Mouse (Mus musculus): Measurements from ENCODE around the gene Ccnjl. TPM values are rescaled to one million over a fixed set of nuclear protein-coding genes. Genes with fewer than 3 reads are reported as not detected.

The Ccnjl gene
- polyA plus RNA-seq, 1 experiment from 2014 or later: 38.7 TPM

GRCm38 (mm10) chr11:43577713-43578478, 49.3 kb downstream of the Ccnjl start:
- Histone ChIP-seq H3K36me3 (peaks cover 24% of the 10 kb centered on the region), H3K27ac (no peak overlapping the region), H3K9ac (no peak overlapping the region), H3K4me2 (replicated peaks) (no peak overlapping the region), H3K4me1 (peaks cover 14% of the 10 kb centered on the region), H3K4me3 (no peak overlapping the region), H3K27me3 (replicated peaks) (no peaks in the 10 kb centered on the region), H3K9me3 (no peaks in the 10 kb centered on the region)
- no peak for ATAC-seq (ENCODE audit: low FRiP score, low read depth)
- 70% methylated on average over 11 of the region's 11 CpGs for WGBS

- H3K9ac ChIP-seq: no peak overlapping the region
- H3K27me3 ChIP-seq (replicated peaks): no peaks in the 10 kb centered on the region
- H3K9me3 ChIP-seq: no peaks in the 10 kb centered on the region
- 93% methylated on average over 22 of the region's 22 CpGs for WGBS
- peaks cover 10% of the 10 kb centered on the region for H3K4me1 ChIP-seq
- no peak overlapping the region for H3K4me2 ChIP-seq (replicated peaks)
- H3K4me3 ChIP-seq: no peak overlapping the region
- H3K36me3 ChIP-seq: peaks cover 56% of the 10 kb centered on the region
- no peak overlapping the region for H3K27ac ChIP-seq
- no peak for ATAC-seq (ENCODE audit: low FRiP score, low read depth)
Observed at GRCm38 (mm10) chr11:43585211-43586005, 56.8 kb downstream of the Ccnjl start.

GRCm38 (mm10) chr11:43586324-43587090, 57.9 kb downstream of the Ccnjl start, which contains the start of gene 4933415A04Rik:
TSS of gene 4933415A04Rik (plus strand) at chr11:43587040.
- Histone ChIP-seq H3K4me1 (peaks cover 10% of the 10 kb centered on the region), H3K27me3 (replicated peaks) (no peaks in the 10 kb centered on the region), H3K36me3 (peaks cover 48% of the 10 kb centered on the region), H3K9me3 (no peaks in the 10 kb centered on the region), H3K4me3 (no peak within 1 kb of the TSS), H3K4me2 (replicated peaks) (no peak within 1 kb of the TSS), H3K27ac (no peak within 1 kb of the TSS), H3K9ac (no peak within 1 kb of the TSS)
- ATAC-seq (ENCODE audit: low FRiP score, low read depth): no peak
- 76% methylated on average over 7 of the region's 7 CpGs for WGBS

GRCm38 (mm10) chr11:43589530-43590072, 61.0 kb downstream of the Ccnjl start:
- no peak; the same call in none of the 2 replicates for ATAC-seq (ENCODE audit: low FRiP score, low read depth)
- Histone ChIP-seq H3K4me1 (peaks cover 13% of the 10 kb centered on the region), H3K4me2 (replicated peaks) (no peak overlapping the region), H3K9me3 (no peaks in the 10 kb centered on the region), H3K27me3 (replicated peaks) (no peaks in the 10 kb centered on the region), H3K27ac (no peak overlapping the region), H3K9ac (no peak overlapping the region), H3K4me3 (no peak overlapping the region), H3K36me3 (peaks cover 32% of the 10 kb centered on the region)
- WGBS: 44% methylated on average over 6 of the region's 6 CpGs

GRCm38 (mm10) chr11:43601440-43601839, 72.9 kb downstream of the Ccnjl start, which contains the start of gene Fabp6:
TSS of gene Fabp6 (minus strand) at chr11:43601540.
- WGBS: 87% methylated on average over 5 of the region's 5 CpGs
- no peaks in the 10 kb centered on the region for H3K27me3 ChIP-seq (replicated peaks)
- H3K9me3 ChIP-seq: no peaks in the 10 kb centered on the region
- no peak within 1 kb of the TSS for H3K4me2 ChIP-seq (replicated peaks)
- H3K4me3 ChIP-seq: no peak within 1 kb of the TSS
- no peak within 1 kb of the TSS for H3K9ac ChIP-seq
- no peak within 1 kb of the TSS for H3K27ac ChIP-seq
- no peaks in the 10 kb centered on the region for H3K36me3 ChIP-seq
- ATAC-seq (ENCODE audit: low FRiP score, low read depth): no peak
- no peaks in the 10 kb centered on the region for H3K4me1 ChIP-seq

GRCm38 (mm10) chr11:43604207-43604606, 75.6 kb downstream of the Ccnjl start:
- no peak overlapping the region for H3K27ac ChIP-seq
- H3K27me3 ChIP-seq (replicated peaks): no peaks in the 10 kb centered on the region
- no peak overlapping the region for H3K4me2 ChIP-seq (replicated peaks)
- WGBS: 92% methylated on average over 2 of the region's 2 CpGs
- no peaks in the 10 kb centered on the region for H3K9me3 ChIP-seq
- no peak for ATAC-seq (ENCODE audit: low FRiP score, low read depth)
- H3K4me1 ChIP-seq: no peaks in the 10 kb centered on the region
- H3K36me3 ChIP-seq: no peaks in the 10 kb centered on the region
- H3K4me3 ChIP-seq: no peak overlapping the region
- H3K9ac ChIP-seq: no peak overlapping the region

GRCm38 (mm10) chr11:43604891-43605290, 76.3 kb downstream of the Ccnjl start:
- Histone ChIP-seq H3K27me3 (replicated peaks) (no peaks in the 10 kb centered on the region), H3K4me3 (no peak overlapping the region), H3K9me3 (no peaks in the 10 kb centered on the region), H3K36me3 (no peaks in the 10 kb centered on the region), H3K4me1 (no peaks in the 10 kb centered on the region), H3K9ac (no peak overlapping the region), H3K27ac (no peak overlapping the region), H3K4me2 (replicated peaks) (no peak overlapping the region)
- ATAC-seq (ENCODE audit: low FRiP score, low read depth): no peak
- 91% methylated on average over 6 of the region's 6 CpGs for WGBS

- H3K9ac ChIP-seq: no peak overlapping the region
- H3K4me1 ChIP-seq: no peaks in the 10 kb centered on the region
- H3K4me2 ChIP-seq (replicated peaks): no peak overlapping the region
- H3K9me3 ChIP-seq: no peaks in the 10 kb centered on the region
- no peak overlapping the region for H3K27ac ChIP-seq
- 82% methylated on average over 6 of the region's 6 CpGs for WGBS
- H3K4me3 ChIP-seq: no peak overlapping the region
- no peaks in the 10 kb centered on the region for H3K27me3 ChIP-seq (replicated peaks)
- no peak for ATAC-seq (ENCODE audit: low FRiP score, low read depth)
- H3K36me3 ChIP-seq: no peaks in the 10 kb centered on the region
Observed at GRCm38 (mm10) chr11:43605859-43606258, 77.3 kb downstream of the Ccnjl start.

- H3K9me3 ChIP-seq: no peaks in the 10 kb centered on the region
- no peak overlapping the region for H3K4me2 ChIP-seq (replicated peaks)
- no peak overlapping the region for H3K9ac ChIP-seq
- H3K36me3 ChIP-seq: no peaks in the 10 kb centered on the region
- no peak for ATAC-seq (ENCODE audit: low FRiP score, low read depth)
- H3K4me3 ChIP-seq: no peak overlapping the region
- H3K27me3 ChIP-seq (replicated peaks): no peaks in the 10 kb centered on the region
- WGBS: 65% methylated on average over 3 of the region's 3 CpGs
- peaks cover 4% of the 10 kb centered on the region; the same call in 1 of the 2 replicates for H3K4me1 ChIP-seq
- H3K27ac ChIP-seq: no peak overlapping the region
Observed at GRCm38 (mm10) chr11:43608440-43608839, 79.9 kb downstream of the Ccnjl start.

- Histone ChIP-seq H3K9ac (no peak overlapping the region), H3K4me3 (no peak overlapping the region), H3K27ac (no peak overlapping the region), H3K9me3 (no peaks in the 10 kb centered on the region), H3K4me1 (peaks cover 4% of the 10 kb centered on the region; the same call in 1 of the 2 replicates), H3K36me3 (no peaks in the 10 kb centered on the region), H3K27me3 (replicated peaks) (no peaks in the 10 kb centered on the region), H3K4me2 (replicated peaks) (no peak overlapping the region)
- 80% methylated on average over 10 of the region's 10 CpGs for WGBS
- no peak for ATAC-seq (ENCODE audit: low FRiP score, low read depth)
Observed at GRCm38 (mm10) chr11:43610006-43610661, 81.5 kb downstream of the Ccnjl start.

- 85% methylated on average over 5 of the region's 5 CpGs for WGBS
- no peaks in the 10 kb centered on the region for H3K9me3 ChIP-seq
- H3K4me1 ChIP-seq: peaks cover 4% of the 10 kb centered on the region; the same call in 1 of the 2 replicates
- H3K27ac ChIP-seq: no peak overlapping the region
- no peaks in the 10 kb centered on the region for H3K27me3 ChIP-seq (replicated peaks)
- no peaks in the 10 kb centered on the region for H3K36me3 ChIP-seq
- H3K9ac ChIP-seq: no peak overlapping the region
- H3K4me3 ChIP-seq: no peak overlapping the region
- no peak for ATAC-seq (ENCODE audit: low FRiP score, low read depth)
- no peak overlapping the region for H3K4me2 ChIP-seq (replicated peaks)
Observed at GRCm38 (mm10) chr11:43610662-43611033, 82.1 kb downstream of the Ccnjl start.
